Mouse (Mus musculus) thymus, postnatal 4 days (tissue): Measurements from ENCODE around the gene Coq7.
A peak's percentile ranks its signal among the peaks of the same experiment; 100 is the strongest.

Source experiments
- DNase-seq: peaks from one replicate; pipeline ENCODE4 v3.0.0; 2021

The Coq7 gene

GRCm38 (mm10) chr7:118533178-118533578 is at the start of gene Coq7:
TSS of gene Coq7 (minus strand) at chr7:118533356.
- no peak for DNase-seq

GRCm38 (mm10) chr7:118579938-118580337 is 46.8 kb upstream of the Coq7 start:
- no peak for DNase-seq

GRCm38 (mm10) chr7:118578269-118578668 is 45.1 kb upstream of the Coq7 start:
- DNase-seq: no peak

- no peak for DNase-seq
Measured at GRCm38 (mm10) chr7:118572039-118572438, 38.9 kb upstream of the Coq7 start.

GRCm38 (mm10) chr7:118571350-118571749 is 38.2 kb upstream of the Coq7 start:
- no peak for DNase-seq

GRCm38 (mm10) chr7:118569121-118569543 is 36.0 kb upstream of the Coq7 start:
- DNase-seq: no peak

- no peak for DNase-seq
Measured at GRCm38 (mm10) chr7:118554290-118554689, 21.1 kb upstream of the Coq7 start.

- peak; percentile 27 for DNase-seq
Measured at GRCm38 (mm10) chr7:118553881-118554280, 20.7 kb upstream of the Coq7 start.

GRCm38 (mm10) chr7:118547451-118547850 is 14.3 kb upstream of the Coq7 start:
- peak; percentile 53 for DNase-seq

GRCm38 (mm10) chr7:118544128-118544527 is 11.0 kb upstream of the Coq7 start:
- no peak for DNase-seq

- no peak for DNase-seq
Measured at GRCm38 (mm10) chr7:118535076-118535475, 1.9 kb upstream of the Coq7 start.

- DNase-seq: no peak
Measured at GRCm38 (mm10) chr7:118534326-118534725, 1.2 kb upstream of the Coq7 start.

- DNase-seq: peak; percentile 99
Measured at GRCm38 (mm10) chr7:118532519-118533177, 508 bp downstream of the Coq7 start.

- DNase-seq: no peak
Measured at GRCm38 (mm10) chr7:118526967-118527366, 6.2 kb downstream of the Coq7 start.

- no peak for DNase-seq
Measured at GRCm38 (mm10) chr7:118522077-118522476, 11.1 kb downstream of the Coq7 start.

- no peak for DNase-seq
Measured at GRCm38 (mm10) chr7:118519661-118520060, 13.5 kb downstream of the Coq7 start.

- DNase-seq: peak; percentile 91
Measured at GRCm38 (mm10) chr7:118518687-118519086, 14.5 kb downstream of the Coq7 start.

- peak; percentile 13 for DNase-seq
Measured at GRCm38 (mm10) chr7:118517819-118518218, 15.3 kb downstream of the Coq7 start.

- DNase-seq: no peak
Measured at GRCm38 (mm10) chr7:118508556-118508955, 24.6 kb downstream of the Coq7 start.

- no peak for DNase-seq
Measured at GRCm38 (mm10) chr7:118503844-118504243, 29.3 kb downstream of the Coq7 start.

- DNase-seq: no peak
Measured at GRCm38 (mm10) chr7:118502333-118502732, 30.8 kb downstream of the Coq7 start.

- no peak for DNase-seq
Measured at GRCm38 (mm10) chr7:118499784-118500435, 33.2 kb downstream of the Coq7 start.

- no peak for DNase-seq
Measured at GRCm38 (mm10) chr7:118498984-118499783, 34.0 kb downstream of the Coq7 start.
